Mouse (Mus musculus) embryonic facial prominence, embryonic 10.5 days (tissue): ENCODE measurements around the gene Camk1g. TPM values are rescaled to one million over a fixed set of nuclear protein-coding genes. Genes with fewer than 3 reads are reported as not detected.

Experiments used
- DNase-seq: peaks from one replicate; pipeline ENCODE4 v3.0.0-alpha.2; 2017; ENCODE audit warnings: low spot score
- H3K27ac ChIP-seq: fragments of 300-500 bp; sonication (generic); replicated peaks from 2 replicates; pipeline ENCODE4 v1.5.1; 2016; ENCODE audit warnings: mild to moderate bottlenecking
- H3K27me3 ChIP-seq: fragments of 300-500 bp; sonication (generic); replicated peaks from 2 replicates; pipeline ENCODE4 v1.6.1; 2016; ENCODE audit warnings: low read depth, mild to moderate bottlenecking; ENCODE audit not compliant: poor library complexity, severe bottlenecking
- H3K36me3 ChIP-seq: fragments of 300-500 bp; sonication (generic); replicated peaks from 2 replicates; pipeline ENCODE4 v1.6.1; 2016; ENCODE audit warnings: mild to moderate bottlenecking, moderate library complexity
- H3K4me1 ChIP-seq: fragments of 300-500 bp; sonication (generic); 2 replicates; pipeline ENCODE4 v1.6.1; 2016
- H3K4me3 ChIP-seq: fragments of 300-500 bp; sonication (generic); 2 replicates; pipeline ENCODE4 v1.5.1; 2016; ENCODE audit warnings: mild to moderate bottlenecking, moderate library complexity
- H3K9me3 ChIP-seq: fragments of 300-500 bp; sonication (generic); 2 replicates; pipeline ENCODE4 v1.6.1; 2016; ENCODE audit warnings: mild to moderate bottlenecking
- WGBS: fragments of 180-500 bp; shearing (Covaris S2); methylation state at CpG from one replicate; pipeline ENCODE4 v1.1.7; 2016; 5-methylcytosine and 5-hydroxymethylcytosine counted together
- polyA plus RNA-seq: library from polyadenylated mRNA; unstranded; fragments of >200 nt; fragmentation: Nextera tagmentation; extraction: Ambion mirVana; gene quantifications from 2 replicates; pipeline ENCODE4 v1.2.1, GENCODE M21; 2016

Camk1g gene
- polyA plus RNA-seq, 1 experiment from 2014 or later = 17.5 TPM

DNA sequence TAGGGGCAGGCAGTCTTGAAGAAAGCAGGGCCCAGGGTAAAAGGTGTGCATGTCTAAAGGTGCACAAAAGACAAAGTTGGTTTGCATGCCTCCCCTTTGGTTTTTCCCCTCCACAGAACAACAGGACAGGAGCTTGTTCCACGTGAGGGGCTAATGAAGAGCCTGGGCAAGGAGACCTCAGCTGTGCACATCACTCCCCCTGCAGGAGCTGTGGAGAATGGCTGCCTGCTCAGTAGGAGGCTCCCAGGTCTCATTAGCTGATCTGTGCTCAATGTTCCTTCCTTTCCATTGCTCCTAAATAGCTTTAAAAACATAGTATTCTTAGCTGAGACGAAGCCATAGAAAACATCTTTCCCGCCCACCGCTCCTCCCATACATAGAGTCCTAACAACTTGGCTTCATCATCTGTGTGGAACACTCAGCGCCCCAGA, 6.3 kb downstream of the Camk1g start:
- WGBS = 66% methylated on average over 5 of the region's 5 CpGs
- Histone ChIP-seq H3K9me3 (no peaks in the 10 kb centered on the region), H3K36me3 (peaks cover 13% of the 10 kb centered on the region; the same call in 1 of the 2 replicates), H3K4me1 (peaks cover 29% of the 10 kb centered on the region), H3K27ac (no peak overlapping the region), H3K4me3 (no peak overlapping the region), H3K27me3 (no peaks in the 10 kb centered on the region; the same call in 1 of the 2 replicates)
- DNase-seq = peak; percentile 54

GRCm38 (mm10) chr1:193362078-193362477, 8.0 kb downstream of the Camk1g start:
- Histone ChIP-seq H3K4me1 (peaks cover 17% of the 10 kb centered on the region), H3K9me3 (no peaks in the 10 kb centered on the region), H3K27me3 (no peaks in the 10 kb centered on the region; the same call in 1 of the 2 replicates), H3K36me3 (peaks cover 13% of the 10 kb centered on the region; the same call in 1 of the 2 replicates), H3K27ac (peak overlapping the region; percentile 30; the same call in 1 of the 2 replicates), H3K4me3 (no peak overlapping the region)
- WGBS = 87% methylated on average over 7 of the region's 7 CpGs
- no peak for DNase-seq

GRCm38 (mm10) chr1:193361181-193361580, 8.9 kb downstream of the Camk1g start:
- H3K4me1 ChIP-seq = peaks cover 17% of the 10 kb centered on the region
- no peaks in the 10 kb centered on the region; the same call in 1 of the 2 replicates for H3K27me3 ChIP-seq
- H3K9me3 ChIP-seq = no peaks in the 10 kb centered on the region
- WGBS = 56% methylated on average over 6 of the region's 6 CpGs
- no peak overlapping the region for H3K4me3 ChIP-seq
- peak overlapping the region; percentile 30 for H3K27ac ChIP-seq
- DNase-seq = no peak
- peaks cover 13% of the 10 kb centered on the region; the same call in 1 of the 2 replicates for H3K36me3 ChIP-seq

DNA sequence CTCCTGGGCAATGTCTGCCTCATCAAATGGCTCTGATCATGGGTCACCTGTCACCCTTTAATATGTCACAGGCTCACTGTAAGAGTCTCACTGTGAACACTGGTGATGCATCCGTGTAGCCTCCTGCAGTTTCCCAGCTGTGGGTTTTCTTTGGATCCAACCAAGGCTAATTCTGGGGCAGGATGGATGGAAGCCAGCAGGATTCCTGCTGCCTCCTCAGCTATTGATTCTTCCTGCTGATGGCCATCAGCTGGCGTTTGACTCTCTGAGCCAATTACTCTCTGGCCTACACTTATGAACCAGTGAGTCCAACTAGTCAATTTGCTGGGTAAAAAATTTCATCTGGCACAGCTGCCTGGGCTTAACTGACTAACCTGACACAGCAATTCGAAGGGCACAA, 10.9 kb downstream of the Camk1g start:
- 86% methylated on average over 3 of the region's 3 CpGs for WGBS
- Histone ChIP-seq H3K4me3 (no peak overlapping the region), H3K9me3 (no peaks in the 10 kb centered on the region), H3K27me3 (no peaks in the 10 kb centered on the region; the same call in 1 of the 2 replicates), H3K36me3 (peaks cover 26% of the 10 kb centered on the region; the same call in 1 of the 2 replicates), H3K27ac (no peak overlapping the region), H3K4me1 (peaks cover 17% of the 10 kb centered on the region)
- DNase-seq = no peak

DNA sequence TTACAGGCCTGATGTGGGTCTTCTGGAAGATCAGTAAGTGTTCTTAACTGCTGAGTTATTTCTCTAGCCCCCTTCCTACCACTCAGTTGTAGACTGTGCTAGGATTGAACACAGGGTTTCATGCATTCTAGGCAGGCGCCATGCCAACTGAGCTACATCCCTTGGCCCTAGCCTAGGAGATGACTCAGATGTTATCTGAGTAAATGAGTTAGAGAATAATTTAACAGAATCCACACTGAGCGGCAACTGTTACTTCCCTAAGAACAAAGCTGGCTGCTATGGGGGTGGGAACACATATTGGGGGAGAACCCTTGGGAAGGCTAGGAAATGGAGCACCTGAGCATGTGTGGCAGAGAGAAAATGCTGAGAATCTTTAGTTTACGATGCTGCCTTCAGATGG, 18.5 kb downstream of the Camk1g start:
- H3K9me3 ChIP-seq = no peaks in the 10 kb centered on the region
- no peak for DNase-seq
- H3K4me1 ChIP-seq = no peaks in the 10 kb centered on the region
- WGBS = 89% methylated on average over 3 of the region's 3 CpGs
- no peaks in the 10 kb centered on the region for H3K27me3 ChIP-seq
- no peak overlapping the region for H3K4me3 ChIP-seq
- H3K27ac ChIP-seq = no peak overlapping the region
- H3K36me3 ChIP-seq = peaks cover 45% of the 10 kb centered on the region

GRCm38 (mm10) chr1:193350546-193350801, 19.6 kb downstream of the Camk1g start:
- DNase-seq = no peak
- Histone ChIP-seq H3K27ac (no peak overlapping the region), H3K36me3 (peaks cover 38% of the 10 kb centered on the region), H3K4me3 (no peak overlapping the region), H3K27me3 (no peaks in the 10 kb centered on the region), H3K4me1 (no peaks in the 10 kb centered on the region), H3K9me3 (no peaks in the 10 kb centered on the region)
- WGBS = 95% methylated on average over 2 of the region's 2 CpGs

- H3K36me3 ChIP-seq = peaks cover 37% of the 10 kb centered on the region
Measured at GRCm38 (mm10) chr1:193349702-193350545, 20.2 kb downstream of the Camk1g start.

DNA sequence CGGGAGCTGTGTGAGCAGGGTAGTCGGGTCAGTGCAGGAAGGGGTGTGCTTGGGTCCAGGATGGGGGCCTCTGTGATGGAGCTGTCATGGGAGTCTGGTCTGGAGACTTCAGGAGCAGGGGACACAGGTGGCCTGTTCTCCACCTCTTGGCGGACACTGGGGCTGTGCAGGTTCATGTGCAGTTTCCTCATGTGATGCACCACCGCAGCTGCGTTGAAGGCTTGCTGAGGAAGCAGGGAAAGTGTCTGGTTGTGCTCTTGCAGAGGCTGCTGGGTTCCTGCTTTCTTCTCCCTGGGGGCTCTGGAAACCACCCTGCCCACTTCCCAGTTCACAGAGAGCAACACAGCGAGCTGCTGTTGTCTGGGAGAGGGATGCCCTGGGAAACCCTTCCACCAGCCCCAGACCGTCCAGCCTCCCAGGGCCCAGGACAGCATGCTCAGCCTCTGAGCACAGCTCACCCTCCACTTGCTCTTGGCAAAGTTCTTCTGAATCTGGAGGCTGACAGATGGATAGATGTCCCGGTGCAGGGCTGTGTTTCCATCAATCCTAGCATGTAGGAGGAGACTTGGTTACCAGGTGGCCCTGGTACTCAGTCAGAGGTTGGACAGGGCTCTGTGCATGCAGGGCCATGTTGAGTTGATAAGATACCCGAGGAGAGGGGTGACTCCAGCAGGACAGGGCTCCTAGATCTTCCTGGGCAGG, 21.7 kb downstream of the Camk1g start:
- H3K27me3 ChIP-seq = no peaks in the 10 kb centered on the region
- no peak overlapping the region for H3K4me3 ChIP-seq
- no peak for DNase-seq
- 79% methylated on average over 9 of the region's 9 CpGs for whole genome bisulfite sequencing
- peak overlapping the region; percentile 11; the same call in 1 of the 2 replicates for H3K27ac ChIP-seq
- H3K36me3 ChIP-seq = peaks cover 24% of the 10 kb centered on the region
- H3K9me3 ChIP-seq = no peaks in the 10 kb centered on the region
- H3K4me1 ChIP-seq = peaks cover 6% of the 10 kb centered on the region

More at GRCm38 (mm10) chr1:193349702-193350545, 20.2 kb downstream of the Camk1g start:
- DNase-seq = no peak
- no peaks in the 10 kb centered on the region for H3K9me3 ChIP-seq
- WGBS = 87% methylated on average over 10 of the region's 10 CpGs
- peaks cover 4% of the 10 kb centered on the region for H3K4me1 ChIP-seq
- no peak overlapping the region for H3K27ac ChIP-seq
- no peaks in the 10 kb centered on the region for H3K27me3 ChIP-seq
- H3K4me3 ChIP-seq = no peak overlapping the region

GRCm38 (mm10) chr1:193346908-193347307, 23.2 kb downstream of the Camk1g start:
- H3K27ac ChIP-seq = no peak overlapping the region
- no peak overlapping the region for H3K4me3 ChIP-seq
- no peaks in the 10 kb centered on the region for H3K27me3 ChIP-seq
- H3K4me1 ChIP-seq = peaks cover 6% of the 10 kb centered on the region
- WGBS = 70% methylated on average over 3 of the region's 3 CpGs
- DNase-seq = no peak
- no peaks in the 10 kb centered on the region for H3K9me3 ChIP-seq
- peaks cover 13% of the 10 kb centered on the region for H3K36me3 ChIP-seq

DNA sequence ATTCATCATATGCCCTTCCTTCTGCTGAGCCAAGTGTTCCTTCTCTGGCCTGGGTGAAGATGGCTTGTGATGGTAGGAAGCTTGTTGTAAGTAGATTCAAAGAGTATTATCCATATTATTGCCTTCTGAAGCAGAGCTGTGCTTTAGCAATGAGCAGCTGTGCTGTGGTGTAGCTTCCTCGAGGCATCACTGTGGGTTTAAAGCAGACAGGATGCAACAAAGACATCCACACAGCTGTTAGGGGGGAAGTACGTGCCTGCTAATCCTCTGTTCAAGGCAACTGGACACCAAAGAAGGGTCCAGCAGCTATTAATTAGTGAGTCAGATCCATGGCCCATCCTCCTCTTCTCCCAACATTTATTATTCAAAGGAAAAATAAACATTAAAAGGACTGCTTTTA, 25.1 kb downstream of the Camk1g start:
- 16% methylated on average over 2 of the region's 2 CpGs for WGBS
- no peak overlapping the region for H3K27ac ChIP-seq
- H3K4me1 ChIP-seq = peaks cover 6% of the 10 kb centered on the region
- H3K9me3 ChIP-seq = no peaks in the 10 kb centered on the region
- peak; percentile 18 for DNase-seq
- H3K4me3 ChIP-seq = no peak overlapping the region
- no peaks in the 10 kb centered on the region for H3K27me3 ChIP-seq
- peaks cover 9% of the 10 kb centered on the region for H3K36me3 ChIP-seq

GRCm38 (mm10) chr1:193343853-193344252, 26.2 kb downstream of the Camk1g start:
- Histone ChIP-seq H3K27ac (no peak overlapping the region; the same call in 1 of the 2 replicates), H3K27me3 (no peaks in the 10 kb centered on the region), H3K36me3 (peaks cover 9% of the 10 kb centered on the region), H3K4me3 (no peak overlapping the region), H3K9me3 (no peaks in the 10 kb centered on the region), H3K4me1 (peaks cover 6% of the 10 kb centered on the region)
- 77% methylated on average over 4 of the region's 4 CpGs for WGBS
- DNase-seq = no peak

GRCm38 (mm10) chr1:193342198-193342946, 27.7 kb downstream of the Camk1g start:
- DNase-seq = no peak
- Histone ChIP-seq H3K27me3 (no peaks in the 10 kb centered on the region), H3K27ac (no peak overlapping the region), H3K36me3 (no peaks in the 10 kb centered on the region), H3K4me3 (no peak overlapping the region), H3K4me1 (peaks cover 13% of the 10 kb centered on the region), H3K9me3 (no peaks in the 10 kb centered on the region)
- WGBS = 86% methylated on average over 5 of the region's 5 CpGs
